Mouse (Mus musculus) neutrophil, adult 5-6 weeks (primary cell): Measurements from ENCODE around the gene Med9. TPM values are rescaled to one million over a fixed set of nuclear protein-coding genes. Genes with fewer than 3 reads are reported as not detected.

ENCODE experiments used
- ATAC-seq: fragments of 151-379, 151-347 bp; 2 replicates; pipeline ENCODE4 v1.8.0; 2017; ENCODE audit warnings: mild to moderate bottlenecking, moderate TSS enrichment; ENCODE audit not compliant: insufficient number of reproducible peaks, poor library complexity, low FRiP score, severe bottlenecking; ENCODE audit errors: extremely low read depth
- total RNA-seq: library from RNA; stranded (forward); fragments of 200-1000 nt; gene quantifications from 2 replicates; pipeline ENCODE4 v1.2.3, GENCODE M21; 2017

Med9 gene
- 2.8 and 6.1 TPM in 2 replicates for total RNA-seq

DNA sequence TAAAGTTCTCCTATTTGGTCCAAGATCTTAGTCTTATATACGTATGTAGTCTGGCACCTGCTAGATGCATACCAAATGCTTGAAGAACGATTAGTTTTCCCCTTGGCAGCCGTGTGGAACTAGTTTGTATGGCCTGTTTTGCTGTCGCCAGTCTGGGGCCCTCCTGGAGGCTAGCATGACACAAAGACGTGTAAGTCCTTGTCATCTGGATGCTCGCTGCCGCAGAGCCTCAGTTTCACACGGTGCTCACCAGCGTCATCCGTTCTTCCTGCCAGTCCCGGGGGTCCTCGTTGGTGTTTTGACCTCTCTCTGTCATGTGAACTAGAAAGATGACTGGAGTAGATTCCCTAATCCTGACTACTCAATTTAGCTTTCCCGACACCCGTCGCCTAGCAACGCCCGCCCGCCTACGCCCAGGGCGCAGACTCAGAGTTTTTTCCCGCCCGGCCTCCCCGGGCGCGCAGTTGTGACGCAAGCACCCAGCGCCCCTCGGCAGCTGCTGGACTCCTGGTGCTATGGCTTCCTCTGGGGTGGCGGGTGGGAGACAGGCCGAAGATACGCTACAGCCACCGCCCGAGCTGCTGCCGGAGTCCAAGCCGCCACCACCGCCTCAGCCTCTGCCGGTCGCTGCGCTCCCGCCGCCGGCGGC, at the start of gene Med9:
Med9 (plus strand) TSS at position 455 of the 649 bp plus-strand sequence.
- peak; percentile 64 for ATAC-seq

DNA sequence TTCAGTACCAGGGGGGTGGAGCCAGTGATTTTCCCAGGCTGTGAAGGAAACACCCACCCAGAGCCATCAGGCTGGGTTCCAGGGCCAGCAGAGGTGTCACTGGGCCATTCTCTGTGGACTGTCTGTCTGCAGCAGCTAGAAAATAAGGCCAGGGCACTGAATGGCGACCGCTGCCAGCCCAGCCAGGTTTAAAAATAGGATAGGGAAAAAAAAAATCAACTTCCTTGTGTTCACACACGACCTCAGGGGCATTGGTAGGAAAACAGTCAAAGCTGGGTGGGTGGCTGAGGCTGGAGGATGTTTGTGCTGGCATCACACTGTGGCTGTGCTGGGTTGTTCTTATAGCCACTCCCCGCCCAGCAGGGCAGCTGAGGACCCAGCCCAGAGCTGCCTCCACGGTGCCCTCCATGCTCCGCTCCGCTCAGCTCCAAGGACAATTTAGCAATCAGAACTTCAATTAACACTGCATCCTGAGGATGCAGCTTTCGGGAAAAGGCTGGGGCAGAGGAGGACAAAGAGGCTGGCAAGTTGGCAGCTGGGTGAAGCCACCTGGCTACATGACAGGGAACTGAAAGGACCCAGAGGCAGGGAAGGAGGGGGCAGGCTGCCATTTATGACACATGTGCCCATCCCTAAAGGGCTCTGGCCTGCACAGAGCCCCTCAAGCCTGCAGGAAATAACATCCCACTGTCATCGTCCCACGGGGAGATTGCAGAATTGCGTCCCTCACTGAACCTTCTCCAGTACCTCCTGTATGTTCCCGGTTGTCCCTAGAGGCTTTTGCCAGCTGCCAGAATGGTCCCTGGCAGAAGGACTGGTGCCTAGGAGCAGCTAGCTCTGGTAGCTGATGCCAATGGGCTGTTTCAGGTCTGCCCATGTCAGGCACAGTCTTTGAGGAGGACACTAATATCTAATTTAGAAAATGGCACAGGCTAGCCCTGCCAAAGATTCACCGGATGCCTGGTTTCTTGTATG, 48.0 kb upstream of the Med9 start:
- no peak for ATAC-seq

DNA sequence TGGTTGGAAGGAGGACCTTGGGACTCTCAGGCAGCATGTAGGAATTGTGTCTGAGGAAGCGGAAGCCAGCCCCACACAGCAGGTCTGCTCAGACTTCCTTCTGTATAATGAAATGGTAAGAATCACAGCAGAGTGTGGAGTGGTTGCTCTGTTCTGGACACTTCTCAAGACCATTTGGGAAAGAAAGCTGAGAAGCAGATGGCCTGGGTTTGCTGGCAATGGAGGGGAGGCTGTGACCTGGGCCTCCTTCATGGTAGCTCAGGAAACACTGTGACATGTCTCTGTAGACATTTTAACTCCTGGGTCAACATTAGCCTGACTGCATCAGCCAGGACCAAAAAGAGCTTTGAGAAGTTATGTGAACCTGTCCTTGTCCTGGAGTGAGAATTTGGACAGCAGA, 47.0 kb upstream of the Med9 start:
- no peak for ATAC-seq

DNA sequence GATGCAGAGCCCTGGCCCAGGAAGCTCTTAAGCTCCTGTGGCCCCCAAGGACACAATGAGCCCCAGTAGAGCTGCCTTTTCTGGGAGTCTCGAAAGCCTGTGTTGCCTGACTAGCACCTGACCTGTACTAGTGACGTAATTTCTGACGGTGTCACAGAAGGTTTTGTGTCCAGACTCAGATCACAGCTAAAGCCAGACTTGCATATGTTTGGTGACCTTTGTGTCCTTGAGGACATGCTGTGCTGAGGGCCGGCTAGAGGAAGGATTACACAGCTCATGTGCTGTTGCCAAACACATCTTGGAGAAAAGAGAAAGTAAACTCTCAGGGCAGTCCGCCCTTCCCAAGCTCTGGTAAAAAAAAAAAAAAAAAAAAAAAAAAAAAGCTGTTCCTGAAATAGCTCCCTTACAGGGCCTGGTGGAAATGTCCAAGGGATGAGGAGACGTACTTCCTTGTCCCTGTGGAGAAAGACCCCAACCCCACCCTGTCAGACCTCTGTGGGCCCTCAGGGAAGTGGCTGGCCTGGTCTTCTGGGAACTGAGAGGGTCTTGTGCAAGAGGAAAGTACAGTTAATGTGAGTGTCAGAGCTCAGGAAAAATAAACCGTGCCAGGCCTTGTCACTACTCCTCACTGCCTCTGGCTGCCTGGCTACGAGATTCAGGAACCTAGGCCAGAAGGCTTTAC, 45.8 kb upstream of the Med9 start:
- no peak for ATAC-seq

DNA sequence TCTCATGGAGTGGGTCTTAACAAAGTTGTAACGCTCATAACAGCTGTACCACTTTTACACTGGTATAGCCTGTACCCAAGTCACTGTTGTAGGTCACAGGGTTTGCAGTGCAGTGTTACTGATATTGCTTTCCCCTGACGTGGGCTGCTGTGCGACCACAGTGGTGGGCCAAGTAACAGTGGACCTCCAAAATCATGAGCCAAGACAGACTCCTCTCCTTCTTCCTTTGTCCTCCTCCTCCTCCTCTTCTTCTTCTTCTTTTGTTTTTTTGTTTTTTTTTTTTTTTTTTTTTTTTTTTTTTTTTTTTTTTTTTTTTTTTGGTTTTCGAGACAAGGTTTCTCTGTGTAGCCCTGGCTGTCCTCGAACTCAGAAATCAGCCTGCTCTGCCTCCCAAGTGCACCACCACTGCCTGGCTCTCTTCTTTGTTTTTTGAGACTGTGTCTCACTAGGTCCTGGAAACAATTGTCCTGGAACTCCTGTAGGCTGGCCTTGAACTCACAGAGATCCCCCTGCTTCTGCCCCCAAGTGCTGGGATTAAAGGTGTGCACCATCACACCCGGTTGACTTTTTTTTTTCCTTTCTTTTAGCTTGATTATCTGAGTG, 41.4 kb upstream of the Med9 start:
- ATAC-seq, result no peak

DNA sequence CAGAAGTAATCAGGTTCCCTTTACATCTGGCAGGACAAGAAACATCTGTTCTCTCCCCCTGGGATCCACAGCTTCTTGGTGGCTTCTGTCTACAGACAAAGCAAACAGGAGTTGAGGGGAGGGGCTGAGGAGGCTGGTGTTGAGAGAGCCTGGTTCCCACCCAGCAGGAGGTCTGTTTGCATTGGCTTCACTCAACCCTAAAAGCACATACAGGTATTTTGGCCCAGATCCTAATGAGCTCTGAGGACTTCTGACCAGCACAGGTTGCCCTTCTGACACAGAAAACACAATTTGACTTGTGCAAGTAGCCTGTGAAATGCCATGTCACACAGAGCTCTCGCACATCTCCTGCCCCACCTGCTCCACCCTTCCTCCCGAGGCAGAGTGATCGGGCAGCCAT, 39.6 kb upstream of the Med9 start:
- ATAC-seq, result no peak

DNA sequence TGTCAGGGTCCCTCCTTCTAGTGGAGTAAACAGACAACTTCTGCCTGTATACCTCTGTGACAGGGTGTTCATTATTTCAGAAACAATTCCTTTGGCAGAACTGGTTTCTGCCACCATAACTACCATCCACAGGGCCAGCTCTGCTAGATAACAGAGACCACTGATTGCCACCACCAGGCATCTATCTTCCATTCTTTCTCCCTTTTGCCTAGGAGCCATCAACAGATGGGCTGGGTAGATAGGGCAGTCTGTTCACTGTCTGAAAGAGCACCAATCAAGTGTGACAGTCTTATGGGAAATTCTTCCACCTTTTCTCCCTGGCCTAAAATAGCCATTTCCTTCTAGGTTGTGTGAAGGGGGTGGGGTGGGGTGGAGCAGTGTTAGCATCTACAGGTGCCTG, 37.4 kb upstream of the Med9 start:
- no peak for ATAC-seq

DNA sequence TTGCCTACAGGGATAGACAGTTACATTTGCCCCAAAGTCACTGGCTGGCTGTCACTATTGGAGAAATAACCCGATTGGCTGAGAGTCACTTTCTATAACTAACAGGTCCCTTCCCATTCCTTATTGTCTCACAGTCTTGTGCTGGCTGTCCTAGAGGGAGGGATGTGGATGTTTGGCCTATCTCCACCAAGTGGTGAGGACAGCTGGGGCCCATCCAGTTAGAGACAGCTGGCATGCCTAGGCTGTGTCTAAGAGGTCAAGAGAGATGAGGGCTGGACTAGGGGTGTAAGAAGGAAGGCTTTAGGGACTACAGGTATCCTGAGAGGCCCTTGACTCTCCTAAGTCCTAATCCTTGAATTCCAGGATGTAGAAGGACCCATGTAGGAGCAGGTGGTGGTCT, 36.5 kb upstream of the Med9 start:
- ATAC-seq, result no peak

DNA sequence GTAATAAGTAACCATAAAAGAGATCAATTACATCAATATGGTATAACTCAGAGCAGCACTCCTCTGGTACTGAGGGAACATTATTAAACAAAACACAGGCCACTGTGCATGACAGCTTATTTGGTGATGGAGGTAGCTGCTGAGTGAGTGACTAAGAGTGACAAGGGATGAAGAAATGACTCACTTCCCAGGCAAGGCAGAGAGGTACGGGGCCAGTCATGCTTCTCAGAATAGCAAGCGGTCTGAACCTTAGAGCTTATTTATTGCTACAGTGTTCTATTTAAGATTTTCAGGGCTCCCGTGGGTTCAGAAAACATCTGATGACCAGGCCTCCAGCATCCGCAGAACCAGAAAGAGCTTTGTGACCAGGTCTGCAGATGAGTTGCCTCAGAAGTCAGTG, 34.3 kb upstream of the Med9 start:
- ATAC-seq, result no peak

DNA sequence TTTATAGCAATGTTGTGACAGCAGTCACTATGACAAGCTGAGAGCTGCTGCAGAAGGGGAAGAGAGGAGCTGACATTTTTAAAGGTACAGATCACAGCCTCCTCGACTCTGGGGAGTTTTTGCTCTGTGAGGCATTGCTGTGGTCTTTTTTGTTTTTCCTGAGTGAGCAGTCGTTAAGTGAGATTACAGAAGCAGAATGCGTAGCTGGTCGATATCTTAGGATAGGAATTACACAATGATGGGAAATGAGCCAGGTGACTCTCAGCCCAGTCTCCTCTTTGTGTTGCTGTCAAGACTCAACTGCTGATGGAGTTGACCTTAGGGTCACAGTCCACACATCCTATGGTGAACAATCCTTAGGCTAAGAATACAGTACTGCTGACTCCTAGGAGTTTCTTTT, 30.0 kb upstream of the Med9 start:
- no peak for ATAC-seq

DNA sequence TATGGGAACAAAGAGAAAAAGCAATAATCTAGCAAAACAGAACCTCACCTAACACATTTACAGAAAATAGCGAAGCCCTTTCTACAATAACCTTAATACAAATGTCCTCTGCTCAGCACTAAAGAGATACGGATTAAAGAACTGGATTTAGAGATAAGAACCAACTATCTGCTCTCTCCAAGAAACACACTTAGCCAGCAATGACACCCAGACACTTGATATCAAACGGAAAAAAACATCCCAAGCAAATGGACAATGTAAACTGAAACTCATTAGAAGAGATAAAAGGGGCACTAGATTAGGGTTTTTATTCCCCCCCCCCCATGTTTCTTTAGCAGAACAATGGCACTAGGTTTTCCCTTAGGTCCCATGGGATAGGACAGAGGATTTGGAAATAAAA, 28.6 kb upstream of the Med9 start:
- no peak for ATAC-seq

DNA sequence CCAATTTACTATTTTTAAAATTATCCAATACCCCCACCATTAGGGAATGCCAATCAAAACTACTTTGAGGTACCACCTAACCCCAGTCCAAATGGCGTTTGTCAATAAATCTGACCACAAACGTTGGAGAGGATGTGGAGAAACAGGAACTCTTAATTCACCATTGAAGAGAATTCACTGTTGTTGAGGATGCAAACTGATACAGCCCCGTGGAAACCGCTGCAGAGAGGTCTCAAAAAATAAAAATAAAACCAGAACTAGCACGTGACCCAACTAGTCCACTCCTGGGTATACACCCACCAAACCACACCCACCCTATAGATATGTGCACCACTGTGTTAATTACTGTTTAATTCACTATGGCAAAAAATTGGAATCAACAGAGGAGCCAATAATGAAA, 27.7 kb upstream of the Med9 start:
- no peak for ATAC-seq

DNA sequence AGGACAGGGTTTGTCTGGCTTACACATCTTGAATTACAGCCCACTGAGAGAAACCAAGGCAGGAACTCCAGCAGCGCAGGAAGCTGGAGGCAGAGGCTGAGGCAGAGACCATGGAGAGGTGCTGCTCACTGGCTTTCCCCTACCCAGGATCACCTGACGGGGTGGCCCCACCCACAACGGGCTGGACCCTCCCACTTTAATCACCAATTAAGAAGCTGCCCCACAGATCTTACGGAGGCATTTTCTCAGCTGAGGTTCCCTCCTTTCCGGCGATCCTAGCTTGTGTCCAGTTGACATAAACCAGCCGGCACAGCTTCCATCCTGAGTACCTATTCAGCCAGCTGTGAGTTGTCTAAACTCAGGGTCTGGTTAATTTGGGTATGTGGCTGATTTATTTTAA, 26.7 kb upstream of the Med9 start:
- no peak for ATAC-seq

DNA sequence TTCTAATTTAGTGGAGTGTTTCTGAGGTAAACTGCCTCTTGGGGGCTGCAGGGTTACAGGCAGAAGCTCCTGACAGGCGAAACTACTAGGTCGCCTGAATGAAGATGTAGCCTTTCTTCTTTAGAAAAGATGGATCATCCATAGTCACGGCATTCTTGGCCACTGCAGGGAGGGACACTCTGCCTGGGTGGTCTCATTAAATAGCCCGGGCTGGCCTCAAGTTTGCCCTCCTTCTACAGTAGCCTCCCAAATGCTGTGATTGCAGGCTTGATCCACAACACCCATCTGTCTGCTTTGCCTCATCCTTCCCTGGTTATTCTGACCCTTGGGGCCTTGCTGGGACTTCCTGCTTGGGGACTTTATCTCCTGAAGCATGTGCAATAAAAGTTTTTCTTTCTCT, 18.0 kb upstream of the Med9 start:
- no peak for ATAC-seq

DNA sequence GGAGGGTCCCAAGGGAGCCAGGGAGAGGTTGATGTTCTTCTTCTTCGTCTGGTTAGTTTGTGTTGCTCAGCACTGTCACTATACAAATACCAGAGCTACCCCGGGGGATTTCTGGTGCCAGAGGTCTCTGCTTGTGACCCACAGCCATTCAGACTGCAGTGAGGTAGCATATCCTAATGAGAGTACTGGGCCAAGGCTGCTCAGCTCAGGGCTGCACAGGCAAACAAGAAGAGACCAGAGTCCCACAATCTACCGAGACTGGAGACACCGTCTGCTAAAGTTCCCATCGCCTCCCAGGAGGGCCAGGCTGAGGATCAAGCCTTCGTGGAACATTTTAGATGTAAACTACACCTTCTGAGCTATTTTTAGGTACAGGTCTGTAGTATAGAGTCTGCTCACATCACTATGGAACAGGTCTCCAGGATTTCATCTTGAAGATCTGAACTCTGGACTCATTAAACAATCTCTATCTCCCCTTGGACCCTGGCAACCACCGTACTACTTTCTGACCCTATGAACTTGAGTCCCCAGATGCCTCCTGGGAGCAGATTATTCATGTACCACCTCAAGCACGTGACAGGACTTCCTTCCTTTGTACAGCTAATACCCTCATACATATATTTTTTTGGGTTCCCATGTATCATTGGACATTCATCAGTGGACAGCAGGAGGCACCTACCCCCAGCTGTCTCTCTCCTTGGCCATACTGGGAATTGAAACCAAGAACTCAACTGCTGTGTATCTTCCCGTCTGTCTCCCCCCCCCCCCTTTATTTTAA, 15.3 kb upstream of the Med9 start:
- ATAC-seq, result no peak

DNA sequence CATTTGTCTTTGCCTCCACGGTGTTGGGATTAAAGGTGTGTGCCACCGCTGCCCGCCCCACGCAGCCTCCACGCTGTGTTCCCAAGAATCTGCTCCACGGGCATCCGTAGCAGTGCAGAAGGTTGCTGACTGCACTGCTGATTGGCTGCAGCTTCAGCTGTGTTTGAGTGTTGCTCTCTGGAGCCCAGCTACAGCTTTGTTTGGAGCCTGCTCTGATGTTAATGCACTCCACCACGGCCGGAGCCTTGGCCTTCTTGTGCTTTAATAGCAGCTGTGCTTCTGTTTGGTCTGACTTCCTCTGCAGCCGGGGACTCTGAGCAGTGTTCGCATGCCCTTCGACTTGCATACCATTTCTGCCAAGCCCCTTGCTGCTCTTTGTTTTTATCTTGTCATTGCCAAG, 14.1 kb upstream of the Med9 start:
- no peak for ATAC-seq

DNA sequence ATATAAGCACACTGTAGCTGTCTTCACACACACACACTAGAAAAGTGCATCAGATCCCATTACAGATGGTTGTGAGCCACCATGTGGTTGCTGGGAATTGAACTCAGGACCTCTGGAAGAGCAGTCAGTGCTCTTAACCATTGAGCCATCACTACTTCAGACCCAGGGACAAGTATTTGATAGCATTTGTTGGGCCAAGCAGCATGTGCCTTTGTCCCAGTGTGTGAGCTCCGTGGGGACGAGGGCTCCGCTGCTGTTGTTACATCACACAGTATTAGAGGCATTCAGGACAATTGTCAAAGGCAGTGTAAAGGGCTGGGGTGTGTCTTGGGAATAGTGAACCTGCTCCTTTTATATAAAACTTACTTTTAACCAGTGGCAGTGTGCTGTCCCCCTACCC, 11.0 kb upstream of the Med9 start:
- ATAC-seq, result no peak

DNA sequence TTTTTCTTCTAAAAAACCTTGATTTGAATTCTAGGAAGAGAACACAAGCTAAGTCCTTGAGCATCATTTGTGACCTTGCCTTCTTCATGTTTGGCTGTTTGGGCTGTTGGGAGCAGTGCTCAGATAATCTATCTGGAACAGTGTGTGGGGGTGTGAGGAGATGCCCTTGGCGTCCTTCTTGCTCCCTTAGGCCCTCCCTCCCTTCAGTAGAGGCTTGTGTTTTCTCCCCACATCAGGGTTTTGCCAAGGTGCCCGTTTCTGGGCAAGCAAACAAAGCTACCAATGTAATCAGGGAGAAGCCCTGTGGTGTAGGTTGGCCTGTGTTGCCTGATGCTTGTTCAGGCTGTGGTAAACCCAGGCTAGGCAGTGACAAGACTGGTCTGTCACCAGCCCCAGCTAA, 10.4 kb upstream of the Med9 start:
- ATAC-seq, result no peak

DNA sequence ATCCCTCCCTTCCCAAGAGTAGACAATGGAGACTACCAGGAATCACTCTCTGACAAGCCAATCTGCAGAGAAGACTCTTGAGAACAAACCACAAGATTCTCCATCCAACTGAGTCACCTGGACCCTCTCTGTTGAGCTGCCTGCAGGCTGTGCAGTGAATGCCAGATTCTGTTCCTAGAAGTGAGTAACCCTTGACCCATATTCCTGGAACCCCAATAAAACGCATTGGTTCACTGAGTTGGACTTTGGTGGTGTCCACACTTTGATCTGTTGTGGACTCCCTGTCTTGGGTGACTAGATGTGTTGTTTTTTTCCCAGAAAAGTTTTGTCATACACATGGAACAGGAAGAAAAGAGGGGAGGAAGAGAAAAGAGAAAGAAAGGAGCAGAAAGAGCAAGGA, 8.2 kb upstream of the Med9 start:
- no peak for ATAC-seq
